Mouse (Mus musculus) heart, embryonic 11.5 days (tissue): Measurements from ENCODE around the gene Rab23. TPM values are rescaled to one million over a fixed set of nuclear protein-coding genes. Genes with fewer than 3 reads are reported as not detected.
"Not testable (repeated sequence)": the region's sequence is repeated elsewhere in the genome, so short reads cannot be mapped to it uniquely, and the experiment has no call there.

Source experiments
- ATAC-seq: fragments of 200-750 bp; cut with Nextera tagmentation; replicated peaks from 2 replicates; pipeline ENCODE4 v1.8.0; 2017; ENCODE audit warnings: moderate library complexity; ENCODE audit not compliant: insufficient number of reproducible peaks, low FRiP score, low TSS enrichment
- H3K27ac ChIP-seq: fragments of 300-500 bp; sonication (generic); 2 replicates; pipeline ENCODE4 v1.5.1; 2014; ENCODE audit warnings: mild to moderate bottlenecking, low read depth, low read length
- H3K27me3 ChIP-seq: fragments of 300-500 bp; sonication (generic); 2 replicates; pipeline ENCODE4 v1.6.1; 2014; ENCODE audit warnings: mild to moderate bottlenecking, low read length, mixed read lengths; ENCODE audit not compliant: control insufficient read depth, insufficient read depth
- H3K36me3 ChIP-seq: fragments of 300-500 bp; sonication (generic); 2 replicates; pipeline ENCODE4 v1.6.1; 2014; ENCODE audit warnings: mild to moderate bottlenecking, low read length, moderate library complexity, mixed read lengths; ENCODE audit not compliant: control insufficient read depth, insufficient read depth
- H3K4me1 ChIP-seq: fragments of 300-500 bp; sonication (generic); 2 replicates; pipeline ENCODE4 v1.6.1; 2014; ENCODE audit warnings: low read length; ENCODE audit not compliant: control insufficient read depth, insufficient read depth
- H3K4me2 ChIP-seq: fragments of 300-500 bp; sonication (generic); 2 replicates; pipeline ENCODE4 v1.6.1; 2014; ENCODE audit warnings: mild to moderate bottlenecking, moderate library complexity
- H3K4me3 ChIP-seq: fragments of 300-500 bp; sonication (generic); 2 replicates; pipeline ENCODE4 v1.5.1; 2014; ENCODE audit warnings: low read depth, low read length
- H3K9ac ChIP-seq: fragments of 300-500 bp; sonication (generic); 2 replicates; pipeline ENCODE4 v1.6.1; 2014; ENCODE audit warnings: mild to moderate bottlenecking, low read depth, low read length, moderate library complexity
- H3K9me3 ChIP-seq: fragments of 300-500 bp; sonication (generic); replicated peaks from 2 replicates; pipeline ENCODE4 v1.6.1; 2016; ENCODE audit warnings: low read length; ENCODE audit not compliant: control insufficient read depth
- WGBS: fragments of 180-500 bp; shearing (Covaris S2); extraction: QIAGEN DNeasy Blood & Tissue Kit; methylation state at CpG from one replicate; pipeline ENCODE4 v1.1.7; 2014; ENCODE audit not compliant: insufficient replicate concordance; 5-methylcytosine and 5-hydroxymethylcytosine counted together
- polyA plus RNA-seq: library from polyadenylated mRNA; unstranded; fragments of >200 nt; fragmentation: Nextera tagmentation; extraction: Ambion mirVana; gene quantifications from 2 replicates; pipeline ENCODE4 v1.2.1, GENCODE M21; 2014

Rab23 gene
- polyA plus RNA-seq, 1 experiment from 2014 or later, result 14.2 TPM

GRCm38 (mm10) chr1:33738681-33739278, 19.1 kb downstream of the Rab23 start:
- Histone ChIP-seq H3K36me3 (peaks cover 7% of the 10 kb centered on the region), H3K27ac (no peak overlapping the region), H3K4me1 (no peaks in the 10 kb centered on the region), H3K4me2 (no peak overlapping the region), H3K9ac (no peak overlapping the region), H3K9me3 (no peaks in the 10 kb centered on the region), H3K4me3 (no peak overlapping the region), H3K27me3 (no peaks in the 10 kb centered on the region)
- ATAC-seq, result no peak
- 81% methylated on average over 11 of the region's 11 CpGs for WGBS

DNA sequence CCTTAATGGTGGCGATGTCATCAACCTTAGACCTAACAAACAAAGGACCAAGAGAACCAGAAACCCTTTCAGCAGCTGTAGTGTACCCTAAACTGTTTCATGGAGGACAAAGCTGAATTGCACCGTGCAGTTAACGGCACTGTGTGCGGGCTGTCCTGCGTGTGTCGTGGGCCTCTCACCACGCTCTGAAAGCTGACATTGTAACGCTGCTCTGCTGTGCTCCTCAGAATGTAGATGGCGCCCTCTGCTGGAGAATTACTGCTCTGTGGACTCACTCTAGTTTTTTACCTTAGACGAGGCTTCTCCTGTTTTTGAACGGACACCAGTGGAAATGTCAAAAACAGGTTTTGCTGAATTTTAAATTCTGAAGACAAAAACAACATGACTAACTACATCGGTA, 19.6 kb downstream of the Rab23 start:
- Histone ChIP-seq H3K4me1 (no peaks in the 10 kb centered on the region), H3K9ac (no peak overlapping the region), H3K4me3 (no peak overlapping the region), H3K9me3 (no peaks in the 10 kb centered on the region), H3K4me2 (no peak overlapping the region), H3K27me3 (no peaks in the 10 kb centered on the region), H3K27ac (no peak overlapping the region), H3K36me3 (peaks cover 7% of the 10 kb centered on the region)
- 39% methylated on average over 12 of the region's 12 CpGs for WGBS
- peak; percentile 78; the same call in 1 of the 2 replicates for ATAC-seq

- ATAC-seq, result no peak
- Histone ChIP-seq H3K9me3 (no peaks in the 10 kb centered on the region), H3K27ac (no peak overlapping the region), H3K4me2 (no peak overlapping the region), H3K36me3 (peaks cover 13% of the 10 kb centered on the region), H3K4me3 (no peak overlapping the region), H3K9ac (no peak overlapping the region), H3K4me1 (no peaks in the 10 kb centered on the region), H3K27me3 (no peaks in the 10 kb centered on the region)
- 17% methylated on average over 8 of the region's 8 CpGs for WGBS
Measured at GRCm38 (mm10) chr1:33742903-33743302, 23.2 kb downstream of the Rab23 start.

DNA sequence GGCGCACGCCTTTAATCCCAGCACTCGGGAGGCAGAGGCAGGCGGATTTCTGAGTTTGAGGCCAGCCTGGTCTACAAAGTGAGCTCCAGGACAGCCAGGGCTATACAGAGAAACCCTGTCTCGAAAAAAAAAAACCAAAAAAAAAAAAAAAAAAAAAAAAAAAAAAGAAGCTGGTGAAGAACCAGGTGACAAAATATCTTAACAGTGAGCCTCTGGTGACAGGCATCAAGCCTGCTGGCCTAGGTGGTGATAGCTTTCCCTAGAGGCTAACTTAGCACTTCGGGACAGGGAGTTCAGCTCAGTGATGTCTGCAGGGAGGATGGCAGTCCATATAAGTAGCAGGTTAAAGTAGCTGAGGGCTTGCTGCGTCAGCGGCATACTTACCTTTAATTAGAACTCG, 25.1 kb downstream of the Rab23 start:
- H3K27me3 ChIP-seq, H3K4me3 ChIP-seq, H3K4me1 ChIP-seq, H3K27ac ChIP-seq, H3K4me2 ChIP-seq, H3K9me3 ChIP-seq, H3K9ac ChIP-seq, ATAC-seq: not testable (repeated sequence)
- H3K36me3 ChIP-seq, result peaks cover 15% of the 10 kb centered on the region
- WGBS, result 90% methylated on average over 8 of the region's 9 CpGs

GRCm38 (mm10) chr1:33745901-33746300, 26.2 kb downstream of the Rab23 start:
- H3K27me3 ChIP-seq, result no peaks in the 10 kb centered on the region
- H3K9me3 ChIP-seq, result no peaks in the 10 kb centered on the region
- peaks cover 15% of the 10 kb centered on the region for H3K36me3 ChIP-seq
- no peak overlapping the region for H3K27ac ChIP-seq
- H3K4me3 ChIP-seq, result no peak overlapping the region
- ATAC-seq, result no peak
- WGBS, result 85% methylated on average over 4 of the region's 4 CpGs
- H3K4me2 ChIP-seq, result no peak overlapping the region
- H3K4me1 ChIP-seq, result no peaks in the 10 kb centered on the region
- H3K9ac ChIP-seq, result no peak overlapping the region

DNA sequence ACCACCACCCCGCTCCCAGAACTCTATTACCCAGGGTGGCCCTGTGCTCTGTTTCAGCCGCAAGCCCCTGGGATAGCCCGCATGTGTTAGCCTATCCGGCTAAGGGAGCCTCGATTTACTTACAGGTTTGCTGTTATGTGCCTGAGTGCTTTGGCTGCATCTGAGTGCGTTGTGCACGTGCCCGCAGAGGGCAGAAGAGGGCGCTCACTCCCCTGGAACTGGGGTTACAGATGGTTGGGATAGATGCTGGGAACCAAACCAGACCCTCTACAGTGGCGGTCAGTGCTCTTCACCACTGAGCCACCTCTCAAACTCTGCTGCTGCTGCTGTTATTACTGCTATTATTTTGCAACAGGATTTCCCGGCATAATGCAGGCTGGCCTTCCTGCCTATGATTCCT, 29.4 kb downstream of the Rab23 start:
- ATAC-seq, result no peak
- H3K4me2 ChIP-seq, result no peak overlapping the region
- H3K9ac ChIP-seq, result no peak overlapping the region
- H3K27me3 ChIP-seq, result no peaks in the 10 kb centered on the region
- peaks cover 15% of the 10 kb centered on the region for H3K36me3 ChIP-seq
- H3K4me3 ChIP-seq, result no peak overlapping the region
- WGBS, result 93% methylated on average over 11 of the region's 11 CpGs
- no peak overlapping the region for H3K27ac ChIP-seq
- peaks cover 3% of the 10 kb centered on the region; the same call in 1 of the 2 replicates for H3K4me1 ChIP-seq
- H3K9me3 ChIP-seq, result no peaks in the 10 kb centered on the region

DNA sequence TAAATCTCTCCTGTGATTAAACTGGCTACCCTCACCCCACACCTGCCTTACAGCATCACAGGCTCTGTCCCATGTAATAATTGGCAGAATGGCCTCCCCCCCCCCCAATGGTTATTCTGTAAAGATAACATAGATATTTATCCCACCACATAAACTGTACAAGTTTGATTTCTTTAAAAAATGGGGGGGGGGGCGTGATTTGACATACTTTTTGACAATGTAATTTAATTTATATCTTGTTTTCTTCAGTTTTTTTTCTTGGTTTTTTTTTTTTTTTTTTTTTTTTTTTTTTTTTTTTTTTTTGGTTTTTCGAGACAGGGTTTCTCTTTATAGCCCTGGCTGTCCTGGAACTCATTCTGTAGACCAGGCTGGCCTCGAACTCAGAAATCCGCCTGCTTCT, 30.0 kb downstream of the Rab23 start:
- H3K27me3 ChIP-seq, H3K9ac ChIP-seq, H3K4me1 ChIP-seq, H3K27ac ChIP-seq, H3K9me3 ChIP-seq, H3K4me2 ChIP-seq, H3K4me3 ChIP-seq, ATAC-seq: not testable (repeated sequence)
- H3K36me3 ChIP-seq, result peaks cover 15% of the 10 kb centered on the region
- 80% methylated on average over 4 of the region's 4 CpGs for WGBS

DNA sequence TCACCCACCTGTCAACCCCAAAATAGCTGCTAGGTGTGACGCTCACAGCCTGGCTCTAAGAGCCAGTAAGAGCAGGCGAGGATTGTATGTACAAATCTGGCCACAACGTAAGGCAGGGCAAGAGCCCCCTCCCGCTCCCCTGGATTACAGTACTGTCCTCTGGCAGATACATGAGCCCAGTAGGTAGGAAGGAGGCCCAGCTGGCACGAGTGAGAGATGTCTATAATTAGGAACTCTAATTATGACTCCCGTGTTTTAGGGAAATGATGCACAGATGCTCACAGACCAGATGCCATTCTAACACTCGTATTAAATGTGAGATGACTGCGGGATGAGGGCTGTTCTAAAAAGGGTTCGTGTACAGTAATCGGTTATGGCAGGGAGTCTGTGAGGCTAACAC, 31.6 kb downstream of the Rab23 start:
- H3K4me3 ChIP-seq, result no peak overlapping the region
- H3K4me2 ChIP-seq, result no peak overlapping the region
- H3K27me3 ChIP-seq, result no peaks in the 10 kb centered on the region
- no peaks in the 10 kb centered on the region for H3K9me3 ChIP-seq
- H3K4me1 ChIP-seq, result peaks cover 11% of the 10 kb centered on the region
- ATAC-seq, result no peak
- H3K36me3 ChIP-seq, result peaks cover 4% of the 10 kb centered on the region
- no peak overlapping the region for H3K9ac ChIP-seq
- H3K27ac ChIP-seq, result no peak overlapping the region
- WGBS, result 84% methylated on average over 10 of the region's 10 CpGs

GRCm38 (mm10) chr1:33754089-33754488, 34.4 kb downstream of the Rab23 start:
- no peaks in the 10 kb centered on the region for H3K27me3 ChIP-seq
- H3K27ac ChIP-seq, result no peak overlapping the region
- H3K9me3 ChIP-seq, result no peaks in the 10 kb centered on the region
- no peak overlapping the region for H3K4me3 ChIP-seq
- H3K9ac ChIP-seq, result no peak overlapping the region
- H3K4me2 ChIP-seq, result no peak overlapping the region
- H3K4me1 ChIP-seq, result peaks cover 11% of the 10 kb centered on the region
- no peaks in the 10 kb centered on the region; the same call in 1 of the 2 replicates for H3K36me3 ChIP-seq
- ATAC-seq, result no peak
- WGBS, result 91% methylated on average over 17 of the region's 17 CpGs
